Mouse (Mus musculus): ENCODE results near the gene Ddr1. TPM values are rescaled to one million over a fixed set of nuclear protein-coding genes. Genes with fewer than 3 reads are reported as not detected.

Gene Ddr1
- polyA plus RNA-seq, 1 experiment from 2014 or later, result 109 TPM

- Histone ChIP-seq H3K4me3 (peak overlapping the region; percentile 66), H3K4me1 (replicated peaks) (peaks cover 68% of the 10 kb centered on the region), H3K9me3 (replicated peaks) (no peaks in the 10 kb centered on the region), H3K9ac (peak overlapping the region; percentile 76), H3K27ac (peak overlapping the region; percentile 96), H3K36me3 (no peaks in the 10 kb centered on the region), H3K4me2 (peak overlapping the region; percentile 76), H3K27me3 (no peaks in the 10 kb centered on the region)
- WGBS, result 7% methylated on average over 16 of the region's 16 CpGs
- ATAC-seq (replicated peaks; ENCODE audit: insufficient number of reproducible peaks, insufficient read depth, low FRiP score, low read depth), result peak; percentile 28
Measured at GRCm38 (mm10) chr17:35701978-35702461, 2.4 kb downstream of the Ddr1 start.

DNA sequence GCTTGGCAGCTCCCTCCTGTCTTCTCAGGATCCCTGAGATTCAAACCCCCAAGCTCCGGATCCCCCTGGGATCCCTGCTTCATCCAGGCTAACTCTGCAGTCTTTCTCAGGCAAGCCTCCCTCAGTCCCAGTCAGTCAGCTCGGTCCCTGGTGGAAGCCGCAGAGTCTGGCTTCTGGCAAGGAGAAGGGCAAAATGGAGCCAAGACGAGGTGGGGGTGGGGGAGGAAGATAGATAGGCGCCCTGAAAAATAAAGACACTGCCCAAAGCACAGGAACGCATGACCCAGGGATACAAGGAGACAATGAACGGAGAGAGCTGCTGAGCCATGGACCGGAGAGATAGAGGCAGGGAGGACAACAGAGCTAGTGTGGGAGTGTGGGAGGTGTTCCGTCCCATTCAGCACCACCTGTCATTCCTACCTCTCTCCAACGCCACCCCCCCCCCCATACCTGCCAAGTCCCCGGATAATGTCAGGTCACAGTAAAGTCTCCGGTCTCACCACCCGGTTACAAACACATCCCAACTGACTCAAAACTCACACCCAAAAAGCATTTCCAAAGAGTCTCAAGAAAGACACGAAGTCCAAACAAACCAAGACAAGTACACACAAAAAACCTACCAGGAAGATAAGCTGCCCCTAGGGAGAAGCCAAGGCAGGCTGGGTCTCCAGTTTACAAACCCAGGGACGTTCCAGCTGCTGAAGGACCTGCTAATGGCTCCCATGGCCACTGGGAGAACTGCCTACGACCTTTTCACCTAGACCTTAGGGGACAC is 3.0 kb downstream of the Ddr1 start:
- no peak for ATAC-seq (replicated peaks; ENCODE audit: insufficient number of reproducible peaks, insufficient read depth, low FRiP score, low read depth)
- H3K36me3 ChIP-seq, result no peaks in the 10 kb centered on the region
- H3K4me2 ChIP-seq, result peak overlapping the region; percentile 76
- H3K9me3 ChIP-seq (replicated peaks), result no peaks in the 10 kb centered on the region
- WGBS, result 2% methylated on average over 16 of the region's 16 CpGs
- H3K27ac ChIP-seq, result peak overlapping the region; percentile 96
- H3K9ac ChIP-seq, result peak overlapping the region; percentile 76
- H3K27me3 ChIP-seq, result no peaks in the 10 kb centered on the region
- H3K4me3 ChIP-seq, result peak overlapping the region; percentile 66
- H3K4me1 ChIP-seq (replicated peaks), result peaks cover 74% of the 10 kb centered on the region

DNA sequence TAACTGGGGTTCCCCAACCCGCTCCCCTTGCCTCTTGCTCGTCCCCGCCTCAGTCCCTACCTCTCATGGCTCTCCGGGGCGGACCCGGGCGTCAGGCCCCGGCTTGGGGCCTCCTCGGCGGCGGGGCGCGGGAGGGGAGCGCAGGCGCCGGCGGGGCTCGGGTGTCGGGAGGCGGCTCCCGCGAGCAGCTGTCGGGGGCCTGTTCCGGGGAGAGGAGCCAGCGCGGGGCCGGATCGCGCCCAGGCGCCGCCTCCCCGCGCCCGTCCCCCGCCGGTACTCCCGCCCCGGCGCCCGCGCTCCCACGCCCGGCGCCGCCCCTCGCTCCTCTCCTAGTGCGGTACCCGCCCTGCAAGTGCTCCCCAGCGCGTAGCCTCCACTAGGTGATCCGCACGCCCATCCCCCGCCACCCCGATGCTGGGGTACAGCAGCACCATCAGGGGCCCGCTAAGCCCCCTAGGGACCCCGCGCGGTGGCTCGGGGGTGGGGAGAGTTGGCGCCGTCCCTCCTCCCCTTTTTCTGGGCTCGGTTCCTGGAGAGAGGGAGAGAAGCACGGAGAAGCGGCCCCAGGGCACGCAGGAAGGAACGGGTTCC is 4.0 kb downstream of the Ddr1 start:
- Histone ChIP-seq H3K4me2 (peak overlapping the region; percentile 76), H3K9me3 (replicated peaks) (0 out of 2 replicates have a peak, but pooled peaks cover under 1% of the 10 kb centered on the region), H3K27me3 (no peaks in the 10 kb centered on the region), H3K9ac (peak overlapping the region; percentile 76), H3K4me3 (peak overlapping the region; percentile 66), H3K4me1 (replicated peaks) (peaks cover 66% of the 10 kb centered on the region), H3K27ac (peak overlapping the region; percentile 96), H3K36me3 (peaks cover 4% of the 10 kb centered on the region; the same call in 1 of the 2 replicates)
- peak; percentile 75 for ATAC-seq (replicated peaks; ENCODE audit: insufficient number of reproducible peaks, insufficient read depth, low FRiP score, low read depth)
- 1% methylated on average over 43 of the region's 66 CpGs for WGBS

GRCm38 (mm10) chr17:35699919-35700318 is 4.5 kb downstream of the Ddr1 start:
- peaks cover 60% of the 10 kb centered on the region for H3K4me1 ChIP-seq (replicated peaks)
- peak overlapping the region; percentile 96 for H3K27ac ChIP-seq
- WGBS, result 3% methylated on average over 19 of the region's 19 CpGs
- H3K9ac ChIP-seq, result peak overlapping the region; percentile 76
- peaks cover 9% of the 10 kb centered on the region for H3K36me3 ChIP-seq
- peak overlapping the region; percentile 66 for H3K4me3 ChIP-seq
- peak; percentile 34 for ATAC-seq (replicated peaks; ENCODE audit: insufficient number of reproducible peaks, insufficient read depth, low FRiP score, low read depth)
- no peaks in the 10 kb centered on the region for H3K27me3 ChIP-seq
- 0 out of 2 replicates have a peak, but pooled peaks cover 3% of the 10 kb centered on the region for H3K9me3 ChIP-seq (replicated peaks)
- H3K4me2 ChIP-seq, result peak overlapping the region; percentile 76

DNA sequence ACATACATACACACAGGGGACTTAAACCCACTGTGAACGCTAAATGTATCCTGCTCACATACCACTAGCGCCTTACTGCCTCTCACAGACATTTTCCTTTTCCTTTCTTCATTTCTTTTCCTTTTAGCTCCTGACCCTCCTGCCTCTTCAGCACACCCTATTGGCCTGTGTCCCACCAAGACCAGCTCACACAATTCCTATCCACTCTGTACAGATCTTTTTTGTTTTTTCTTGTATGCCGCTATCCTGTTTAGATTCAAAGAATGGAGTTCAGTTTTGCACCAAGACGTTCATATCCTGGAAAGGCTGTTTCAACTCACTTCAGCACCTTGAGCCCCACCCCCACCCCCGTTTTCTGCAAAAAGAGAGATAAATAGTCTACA is 5.9 kb downstream of the Ddr1 start:
- Histone ChIP-seq H3K9ac (peak overlapping the region; percentile 55), H3K9me3 (replicated peaks) (0 out of 2 replicates have a peak, but pooled peaks cover 3% of the 10 kb centered on the region), H3K4me1 (replicated peaks) (peaks cover 46% of the 10 kb centered on the region), H3K4me3 (peak overlapping the region; percentile 43), H3K27me3 (no peaks in the 10 kb centered on the region), H3K27ac (peak overlapping the region; percentile 86), H3K36me3 (peaks cover 14% of the 10 kb centered on the region), H3K4me2 (peak overlapping the region; percentile 76)
- WGBS, result 24% methylated on average over 5 of the region's 5 CpGs
- ATAC-seq (replicated peaks; ENCODE audit: insufficient number of reproducible peaks, insufficient read depth, low FRiP score, low read depth), result no peak

GRCm38 (mm10) chr17:35697759-35698500 is 6.5 kb downstream of the Ddr1 start:
- 0 out of 2 replicates have a peak, but pooled peaks cover 3% of the 10 kb centered on the region for H3K9me3 ChIP-seq (replicated peaks)
- peak overlapping the region; percentile 43 for H3K4me3 ChIP-seq
- peaks cover 44% of the 10 kb centered on the region for H3K4me1 ChIP-seq (replicated peaks)
- H3K9ac ChIP-seq, result peak overlapping the region; percentile 55
- H3K4me2 ChIP-seq, result peak overlapping the region; percentile 76
- peaks cover 19% of the 10 kb centered on the region for H3K36me3 ChIP-seq
- peak; percentile 21 for ATAC-seq (replicated peaks; ENCODE audit: insufficient number of reproducible peaks, insufficient read depth, low FRiP score, low read depth)
- WGBS, result 4% methylated on average over 16 of the region's 16 CpGs
- H3K27ac ChIP-seq, result peak overlapping the region; percentile 86
- no peaks in the 10 kb centered on the region for H3K27me3 ChIP-seq

DNA sequence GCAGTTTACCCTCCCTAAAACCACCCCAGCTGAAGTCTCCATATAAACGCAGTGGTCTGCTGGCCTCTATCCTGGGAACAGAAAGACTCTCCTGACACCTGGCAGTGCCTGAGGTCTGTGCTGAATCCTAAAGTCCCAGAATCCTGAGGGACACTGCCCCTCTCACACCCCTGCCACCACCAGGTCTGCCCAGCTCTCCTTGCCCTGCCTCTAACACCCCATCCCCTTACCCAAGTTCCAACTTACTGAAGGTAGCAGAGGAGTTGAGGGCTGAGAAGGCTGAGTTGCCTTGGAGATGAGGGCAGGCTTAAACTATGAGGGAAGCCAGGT is 7.0 kb downstream of the Ddr1 start:
- H3K27me3 ChIP-seq, result no peaks in the 10 kb centered on the region
- peaks cover 25% of the 10 kb centered on the region for H3K36me3 ChIP-seq
- H3K4me3 ChIP-seq, result peak overlapping the region; percentile 43
- peaks cover 40% of the 10 kb centered on the region for H3K4me1 ChIP-seq (replicated peaks)
- ATAC-seq (replicated peaks; ENCODE audit: insufficient number of reproducible peaks, insufficient read depth, low FRiP score, low read depth), result no peak
- peak overlapping the region; percentile 76 for H3K4me2 ChIP-seq
- H3K9ac ChIP-seq, result peak overlapping the region; percentile 55
- H3K27ac ChIP-seq, result peak overlapping the region; percentile 86
- 0 out of 2 replicates have a peak, but pooled peaks cover 3% of the 10 kb centered on the region for H3K9me3 ChIP-seq (replicated peaks)
- WGBS, result 20% methylated on average over 1 of the region's 1 CpGs

GRCm38 (mm10) chr17:35696691-35697090 is 7.7 kb downstream of the Ddr1 start:
- 31% methylated on average over 6 of the region's 6 CpGs for WGBS
- no peak overlapping the region for H3K9ac ChIP-seq
- peak overlapping the region; percentile 43 for H3K4me3 ChIP-seq
- 0 out of 2 replicates have a peak, but pooled peaks cover 3% of the 10 kb centered on the region for H3K9me3 ChIP-seq (replicated peaks)
- H3K27me3 ChIP-seq, result no peaks in the 10 kb centered on the region
- H3K36me3 ChIP-seq, result peaks cover 32% of the 10 kb centered on the region
- peak overlapping the region; percentile 86 for H3K27ac ChIP-seq
- H3K4me1 ChIP-seq (replicated peaks), result peaks cover 35% of the 10 kb centered on the region
- H3K4me2 ChIP-seq, result peak overlapping the region; percentile 76
- ATAC-seq (replicated peaks; ENCODE audit: insufficient number of reproducible peaks, insufficient read depth, low FRiP score, low read depth), result no peak

DNA sequence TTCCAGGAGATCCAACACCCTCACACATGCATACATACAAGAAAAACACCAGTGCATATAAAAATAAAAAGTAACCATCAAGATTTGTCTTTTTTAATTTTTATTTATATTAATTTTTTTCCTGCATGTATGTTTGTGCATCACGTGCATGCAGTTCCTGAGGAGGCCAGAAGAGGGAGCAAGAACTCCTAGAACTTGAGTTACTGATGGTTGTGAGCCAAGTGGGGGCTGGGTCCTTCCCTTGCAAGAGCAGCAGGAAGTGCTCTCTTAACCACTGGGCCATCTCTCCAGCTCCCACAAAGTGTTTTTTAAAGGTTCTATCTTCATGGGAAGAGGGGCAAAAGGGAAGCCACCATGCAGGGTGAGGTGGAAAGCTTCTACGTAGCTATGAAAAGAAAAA is 9.1 kb downstream of the Ddr1 start:
- ATAC-seq (replicated peaks; ENCODE audit: insufficient number of reproducible peaks, insufficient read depth, low FRiP score, low read depth), result no peak
- H3K4me1 ChIP-seq (replicated peaks), result peaks cover 35% of the 10 kb centered on the region
- no peak overlapping the region for H3K4me2 ChIP-seq
- no peak overlapping the region for H3K4me3 ChIP-seq
- H3K27ac ChIP-seq, result no peak overlapping the region
- H3K27me3 ChIP-seq, result no peaks in the 10 kb centered on the region
- H3K9ac ChIP-seq, result no peak overlapping the region
- peaks cover 46% of the 10 kb centered on the region for H3K36me3 ChIP-seq
- WGBS, result 87% methylated on average over 2 of the region's 2 CpGs
- H3K9me3 ChIP-seq (replicated peaks), result 0 out of 2 replicates have a peak, but pooled peaks cover 3% of the 10 kb centered on the region

DNA sequence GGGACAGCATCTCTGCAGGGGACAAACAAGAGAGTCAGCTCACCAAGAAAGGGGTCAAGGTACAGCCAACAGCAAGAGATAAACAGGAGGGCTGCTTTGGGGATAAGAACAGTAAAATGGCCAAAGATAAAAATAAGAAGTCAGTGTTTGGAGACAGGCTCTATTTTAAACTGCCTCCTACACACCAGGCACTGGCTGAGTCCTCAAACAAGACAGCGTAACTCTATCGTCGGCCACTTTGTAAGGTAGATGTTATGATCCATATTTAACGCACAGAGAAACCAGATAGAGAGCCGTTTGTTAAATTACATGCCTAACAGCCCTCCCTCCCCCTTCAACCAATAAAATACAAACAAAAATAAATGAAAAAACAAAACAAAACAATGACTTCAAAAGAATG is 10.5 kb downstream of the Ddr1 start:
- Histone ChIP-seq H3K9ac (no peak overlapping the region), H3K27ac (no peak overlapping the region), H3K4me1 (replicated peaks) (peaks cover 25% of the 10 kb centered on the region), H3K36me3 (peaks cover 60% of the 10 kb centered on the region), H3K9me3 (replicated peaks) (0 out of 2 replicates have a peak, but pooled peaks cover 3% of the 10 kb centered on the region), H3K4me3 (no peak overlapping the region), H3K4me2 (no peak overlapping the region), H3K27me3 (no peaks in the 10 kb centered on the region)
- ATAC-seq (replicated peaks; ENCODE audit: insufficient number of reproducible peaks, insufficient read depth, low FRiP score, low read depth), result no peak
- 63% methylated on average over 5 of the region's 5 CpGs for WGBS

- Histone ChIP-seq H3K9me3 (replicated peaks) (0 out of 2 replicates have a peak, but pooled peaks cover 3% of the 10 kb centered on the region), H3K36me3 (peaks cover 75% of the 10 kb centered on the region), H3K4me1 (replicated peaks) (peaks cover 10% of the 10 kb centered on the region), H3K9ac (no peak overlapping the region), H3K27me3 (no peaks in the 10 kb centered on the region), H3K4me3 (no peak overlapping the region), H3K27ac (no peak overlapping the region), H3K4me2 (no peak overlapping the region)
- ATAC-seq (replicated peaks; ENCODE audit: insufficient number of reproducible peaks, insufficient read depth, low FRiP score, low read depth), result no peak
- WGBS, result 75% methylated on average over 4 of the region's 4 CpGs
Measured at GRCm38 (mm10) chr17:35692368-35692767, 12.1 kb downstream of the Ddr1 start.

All from heart, embryonic 15.5 days (tissue).